In the genomic region with DNA sequence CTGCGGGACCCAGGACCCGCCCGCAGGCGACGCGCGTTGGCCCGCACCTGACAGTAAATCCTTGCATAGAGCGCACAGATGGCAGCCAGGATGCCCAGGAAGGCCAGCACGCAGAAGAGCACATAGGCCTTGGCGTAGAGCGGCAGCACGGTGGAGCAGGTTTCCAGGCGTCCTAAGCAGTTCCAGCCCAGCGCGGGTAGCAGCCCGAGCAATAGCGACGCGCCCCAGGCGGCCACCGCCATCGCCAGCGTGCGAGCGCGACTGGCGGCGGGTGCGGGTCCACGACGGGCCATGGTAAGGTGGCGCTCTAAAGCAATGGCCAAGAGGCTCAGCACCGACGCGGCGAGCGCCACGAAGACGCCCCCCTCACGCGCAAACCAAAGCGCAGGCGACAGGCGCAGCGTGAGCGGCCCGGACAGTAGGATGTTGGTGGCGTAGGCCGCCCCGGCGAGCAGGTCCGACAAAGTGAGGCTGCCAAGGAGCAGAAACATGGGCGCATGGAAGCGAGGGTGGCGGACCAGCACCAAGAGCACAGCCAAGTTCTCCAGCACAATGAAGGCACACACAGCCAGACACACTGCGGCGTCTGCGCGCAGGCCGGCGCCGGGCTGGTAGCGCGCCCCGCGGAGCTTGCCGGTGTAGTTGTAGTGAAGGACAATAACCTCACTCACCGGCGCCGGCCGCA, we compare ENCODE assay signal across 7 mouse cellular contexts. TPM values are rescaled to one million over a fixed set of nuclear protein-coding genes. Genes with fewer than 3 reads are reported as not detected.
A peak's percentile ranks its signal among the peaks of the same experiment; 100 is the strongest.
DNase-seq lines count a peak whose midpoint lies in the region; ATAC-seq and TF ChIP-seq lines count a peak whose summit lies in the region.

No protein-coding gene starts in this region.

- no peaks in the 10 kb centered on the region for H3K9me3 ChIP-seq in lung, embryonic 15.5 days
- H3K9me3 ChIP-seq in forebrain, embryonic 13.5 days (replicated peaks), result no peaks in the 10 kb centered on the region

- TF ChIP-seq POLR2A in cerebellum, adult 2 months (IDR thresholded peaks at IDR 0.05; ENCODE audit: borderline replicate concordance, insufficient read depth, low read length), result peak; percentile 25; the same call in 1 of the 2 replicates

- 0 out of 2 replicates have a peak, but pooled peaks have one; percentile 6 for TF ChIP-seq CTCF in cerebellum, adult 2 months (IDR thresholded peaks at IDR 0.05; ENCODE audit: borderline replicate concordance, insufficient read depth, low read depth, low read length)

- H3K4me1 ChIP-seq in lung, embryonic 15.5 days, result peaks cover 25% of the 10 kb centered on the region
- peaks cover 11% of the 10 kb centered on the region; the same call in 1 of the 2 replicates for H3K4me1 ChIP-seq in cerebellum, adult 2 months (ENCODE audit: control insufficient read depth, insufficient read depth, low read length)
- peaks cover 26% of the 10 kb centered on the region for H3K4me1 ChIP-seq in forebrain, embryonic 13.5 days

- no peak overlapping the region for H3K27ac ChIP-seq in lung, embryonic 15.5 days
- peak overlapping the region; percentile 95 for H3K27ac ChIP-seq in cerebellum, adult 2 months (ENCODE audit: insufficient read depth, low read length)
- H3K27ac ChIP-seq in forebrain, embryonic 13.5 days, result no peak overlapping the region

- peaks cover 79% of the 10 kb centered on the region for H3K27me3 ChIP-seq in lung, embryonic 15.5 days
- no peaks in the 10 kb centered on the region; the same call in 1 of the 2 replicates for H3K27me3 ChIP-seq in cerebellum, adult 2 months (ENCODE audit: control insufficient read depth, insufficient read depth, low read length)
- H3K27me3 ChIP-seq in forebrain, embryonic 13.5 days, result peaks cover 79% of the 10 kb centered on the region

- peak overlapping the region; percentile 42 for H3K4me3 ChIP-seq in lung, embryonic 15.5 days
- peak overlapping the region; percentile 76 for H3K4me3 ChIP-seq in cerebellum, adult 2 months (replicated peaks; ENCODE audit: insufficient read depth, low read depth, low read length)
- peak overlapping the region; percentile 45 for H3K4me3 ChIP-seq in forebrain, embryonic 13.5 days

- no peak for ATAC-seq in lung, embryonic 15.5 days (ENCODE audit: borderline replicate concordance, extremely low read depth, low FRiP score, low TSS enrichment)
- ATAC-seq in forebrain, embryonic 13.5 days, result peak; percentile 30; the same call in 1 of the 2 replicates

- no peak for DNase-seq in lung, postnatal 14 days
- peak; percentile 80 to 86 for DNase-seq in cerebellum, adult 2 months
- DNase-seq in layer of hippocampus, postnatal 14 days (ENCODE audit: low spot score in 2 of 2), result peak; percentile 37 to 61
- peak; percentile 26 to 39 for DNase-seq in natural killer cell, adult 2 months (ENCODE audit: low spot score in 2 of 2)
- no peak for DNase-seq in urinary bladder, postnatal 14 days (ENCODE audit: low spot score)

- WGBS in lung, embryonic 15.5 days, result 1% methylated on average over 72 of the region's 72 CpGs
- WGBS in cerebellum, adult 2 months, result under 1% methylated on average over 72 of the region's 72 CpGs
- under 1% methylated on average over 60 of the region's 72 CpGs for WGBS in forebrain, embryonic 13.5 days

- H3K36me3 ChIP-seq in lung, embryonic 15.5 days, result no peaks in the 10 kb centered on the region
- H3K36me3 ChIP-seq in forebrain, embryonic 13.5 days (ENCODE audit: poor library complexity, severe bottlenecking), result no peaks in the 10 kb centered on the region

- H3K4me2 ChIP-seq in lung, embryonic 15.5 days, result peak overlapping the region; percentile 85
- H3K4me2 ChIP-seq in forebrain, embryonic 13.5 days, result peak overlapping the region; percentile 75

- H3K9ac ChIP-seq in lung, embryonic 15.5 days, result 0 out of 2 replicates have a peak overlapping the region, but pooled peaks have one; percentile 7
- H3K9ac ChIP-seq in forebrain, embryonic 13.5 days, result peak overlapping the region; percentile 57

RNA-seq across cellular contexts. Expression of gene S1pr5, which starts 3.7 kb away (rescaled TPM):
- 0.10 and 0.15 TPM in 2 replicates for polyA plus RNA-seq in lung, embryonic 15.5 days (2015; fragmentation: Nextera tagmentation; extraction: Ambion mirVana)
- polyA plus RNA-seq in cerebellum, adult 2 months (2012; rRNA removed), result 40.8 and 44.6 TPM in 2 replicates
- 0.37 and 0.55 TPM in 2 replicates for polyA plus RNA-seq in forebrain, embryonic 13.5 days (2015; fragmentation: Nextera tagmentation; extraction: Ambion mirVana)
- total RNA-seq in layer of hippocampus, postnatal 14 days (2021), result 1 to 10 TPM; 8.8 to 9.7 TPM

RNA-seq across cellular contexts. Expression of gene Keap1, which starts 5.4 kb away (rescaled TPM):
- polyA plus RNA-seq in lung, embryonic 15.5 days (2015; fragmentation: Nextera tagmentation; extraction: Ambion mirVana), result 65.5 and 68.3 TPM in 2 replicates
- polyA plus RNA-seq in cerebellum, adult 2 months (2012; rRNA removed), result 60.5 and 63.1 TPM in 2 replicates
- polyA plus RNA-seq in forebrain, embryonic 13.5 days (2015; fragmentation: Nextera tagmentation; extraction: Ambion mirVana), result 55.7 and 60.0 TPM in 2 replicates
- total RNA-seq in layer of hippocampus, postnatal 14 days (2021), result 10 to 100 TPM; 52.5 to 55.7 TPM

RNA-seq across cellular contexts. Expression of gene Atg4d, which starts 20.5 kb away (rescaled TPM):
- polyA plus RNA-seq in lung, embryonic 15.5 days (2015; fragmentation: Nextera tagmentation; extraction: Ambion mirVana), result 38.4 and 42.8 TPM in 2 replicates
- polyA plus RNA-seq in cerebellum, adult 2 months (2012; rRNA removed), result 70.9 and 72.4 TPM in 2 replicates
- 60.2 and 60.3 TPM in 2 replicates for polyA plus RNA-seq in forebrain, embryonic 13.5 days (2015; fragmentation: Nextera tagmentation; extraction: Ambion mirVana)
- total RNA-seq in layer of hippocampus, postnatal 14 days (2021), result 10 to 100 TPM; 33.5 to 39.3 TPM

RNA-seq across cellular contexts. Expression of gene Kri1, which starts 43.2 kb away (rescaled TPM):
- polyA plus RNA-seq in lung, embryonic 15.5 days (2015; fragmentation: Nextera tagmentation; extraction: Ambion mirVana), result 12.1 and 14.0 TPM in 2 replicates
- polyA plus RNA-seq in cerebellum, adult 2 months (2012; rRNA removed), result 46.8 and 48.2 TPM in 2 replicates
- 15.4 and 20.1 TPM in 2 replicates for polyA plus RNA-seq in forebrain, embryonic 13.5 days (2015; fragmentation: Nextera tagmentation; extraction: Ambion mirVana)
- 10 to 100 TPM; 32.1 to 33.4 TPM for total RNA-seq in layer of hippocampus, postnatal 14 days (2021)

RNA-seq across cellular contexts. Expression of gene Cdkn2d, which starts 46.6 kb away (rescaled TPM):
- polyA plus RNA-seq in lung, embryonic 15.5 days (2015; fragmentation: Nextera tagmentation; extraction: Ambion mirVana), result 50.9 and 52.3 TPM in 2 replicates
- 76.6 and 88.6 TPM in 2 replicates for polyA plus RNA-seq in cerebellum, adult 2 months (2012; rRNA removed)
- polyA plus RNA-seq in forebrain, embryonic 13.5 days (2015; fragmentation: Nextera tagmentation; extraction: Ambion mirVana), result 85.4 and 88.3 TPM in 2 replicates
- 10 to 100 TPM; 58.9 to 62.0 TPM for total RNA-seq in layer of hippocampus, postnatal 14 days (2021)

Comparison
In these comparisons a context has a peak if more than half of its experiments do, and no peak if none do; other contexts are left out.
1. DNase-seq: peak in cerebellum, adult 2 months (2 of 2), layer of hippocampus, postnatal 14 days (2 of 2) and natural killer cell, adult 2 months (2 of 2); none in lung, postnatal 14 days (single experiment) and urinary bladder, postnatal 14 days (single experiment).
2. RNA of gene S1pr5, which starts 3.7 kb away (polyA plus RNA-seq): 40.8 to 44.6 TPM in cerebellum, adult 2 months; 0.37 to 0.55 TPM in forebrain, embryonic 13.5 days and 0.10 to 0.15 TPM in lung, embryonic 15.5 days; every median in the first group is over 10 times any median in the second.
3. Peak in every context shown above with its lines, with median percentiles within 50 percentile points of each other: H3K4me3 ChIP-seq.